Comparison of ENCODE assay signal across 9 mouse cellular contexts in the genomic region with DNA sequence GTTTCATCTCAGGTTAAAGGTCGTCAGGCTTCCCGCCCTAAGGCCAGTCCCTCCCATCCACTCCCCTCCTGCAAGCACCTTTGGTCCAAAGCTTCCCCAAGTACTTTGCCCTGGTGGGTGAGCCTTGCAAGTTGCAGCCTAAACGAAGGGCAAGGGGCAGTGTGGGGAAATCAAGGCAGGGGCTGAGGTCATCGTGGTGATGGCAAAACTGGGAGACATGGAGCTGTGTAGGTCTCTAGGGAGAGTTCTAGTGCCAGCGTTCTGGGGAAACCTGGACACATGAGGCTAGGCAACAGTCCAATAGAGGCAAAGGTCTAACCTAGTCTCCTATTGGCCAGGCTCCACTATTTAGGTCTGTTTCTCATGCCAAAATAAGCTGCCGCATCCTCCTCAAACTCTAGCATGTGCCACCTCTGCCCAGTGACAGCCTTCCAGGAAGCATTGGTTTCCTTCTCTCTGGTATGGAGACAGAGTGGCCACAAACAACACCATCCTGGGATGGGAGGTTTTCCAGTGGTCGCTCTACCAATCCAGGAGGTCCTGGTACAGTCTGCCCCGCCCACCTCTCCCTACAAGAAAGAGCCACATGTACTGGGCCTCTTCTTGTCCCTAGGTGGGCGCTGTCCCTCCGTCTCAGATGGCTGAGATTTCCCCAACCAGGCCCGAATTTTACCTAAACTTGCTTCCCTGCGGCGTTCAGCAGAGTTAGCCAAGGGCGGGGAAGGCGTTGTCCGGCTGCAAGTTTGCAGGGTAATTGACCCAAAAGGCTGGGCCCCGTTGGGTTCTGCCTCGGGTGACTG. TPM values are rescaled to one million over a fixed set of nuclear protein-coding genes. Genes with fewer than 3 reads are reported as not detected.
A peak's percentile ranks its signal among the peaks of the same experiment; 100 is the strongest.
DNase-seq lines count a peak whose midpoint lies in the region; ATAC-seq and TF ChIP-seq lines count a peak whose summit lies in the region.
"Had no signal": no experiment of that assay in that cellular context is flagged by ENCODE, and none has a peak within 500 bp of the region (broad histone marks: within the 10 kb centered on the region; RNA-seq: fewer than 3 reads in every experiment).

No protein-coding gene starts in this region.

- ATAC-seq in embryonic facial prominence, embryonic 14.5 days (ENCODE audit: low read depth) = 0 out of 2 replicates have a peak, but pooled peaks have one; percentile 41
- peak; percentile 52 for ATAC-seq in lung, postnatal 0 days
- ATAC-seq in stomach, embryonic 16.5 days (ENCODE audit: insufficient read depth, low FRiP score) = no peak

- peak overlapping the region; percentile 71 for H3K4me3 ChIP-seq in C2C12 (ENCODE audit: insufficient read depth, poor library complexity, severe bottlenecking)
- peak overlapping the region; percentile 93 for H3K4me3 ChIP-seq in embryonic facial prominence, embryonic 14.5 days (ENCODE audit: low read depth, low read length)
- peak overlapping the region; percentile 82 for H3K4me3 ChIP-seq in lung, postnatal 0 days (ENCODE audit: low read depth, low read length)
- H3K4me3 ChIP-seq in stomach, embryonic 16.5 days (replicated peaks; ENCODE audit: low read length) = peak overlapping the region; percentile 96

- no peak for TF ChIP-seq CTCF in C2C12 (IDR thresholded peaks at IDR 0.05; ENCODE audit: control insufficient read depth, insufficient read depth, insufficient read length)
- TF ChIP-seq CTCF in lung, postnatal 0 days (IDR thresholded peaks at IDR 0.05) = no peak

- no peaks in the 10 kb centered on the region; the same call in 1 of the 2 replicates for H3K4me1 ChIP-seq in embryonic facial prominence, embryonic 14.5 days (ENCODE audit: control insufficient read depth, insufficient read depth, low read length)
- H3K4me1 ChIP-seq in lung, postnatal 0 days (ENCODE audit: insufficient read depth, low read depth, low read length) = peaks cover 4% of the 10 kb centered on the region; the same call in 1 of the 2 replicates
- H3K4me1 ChIP-seq in stomach, embryonic 16.5 days (ENCODE audit: control insufficient read depth, insufficient read depth, low read length) = peaks cover 9% of the 10 kb centered on the region

- H3K36me3 ChIP-seq in C2C12 (ENCODE audit: control insufficient read depth, insufficient read depth) = peaks cover 21% of the 10 kb centered on the region
- H3K36me3 ChIP-seq in embryonic facial prominence, embryonic 14.5 days (ENCODE audit: control insufficient read depth, insufficient read depth, low read length) = no peaks in the 10 kb centered on the region
- peaks cover 6% of the 10 kb centered on the region; the same call in 1 of the 2 replicates for H3K36me3 ChIP-seq in lung, postnatal 0 days (ENCODE audit: insufficient read depth, low read length)
- no peaks in the 10 kb centered on the region for H3K36me3 ChIP-seq in stomach, embryonic 16.5 days (ENCODE audit: control insufficient read depth, insufficient read depth, low read length)

- H3K9me3 ChIP-seq in embryonic facial prominence, embryonic 14.5 days (ENCODE audit: control insufficient read depth, low read length) = peaks cover 4% of the 10 kb centered on the region
- H3K9me3 ChIP-seq in lung, postnatal 0 days (ENCODE audit: low read length) = no peaks in the 10 kb centered on the region
- H3K9me3 ChIP-seq in stomach, embryonic 16.5 days (replicated peaks; ENCODE audit: control insufficient read depth, low read length) = peaks cover 13% of the 10 kb centered on the region; the same call in 1 of the 2 replicates

- WGBS in embryonic facial prominence, embryonic 14.5 days = 22% methylated on average over 18 of the region's 18 CpGs
- WGBS in lung, postnatal 0 days = 21% methylated on average over 18 of the region's 18 CpGs
- WGBS in stomach, embryonic 16.5 days = 23% methylated on average over 18 of the region's 18 CpGs

- H3ac ChIP-seq in C2C12 (ENCODE audit: control insufficient read depth, insufficient read length, low read depth) = peak overlapping the region; percentile 64

- no peak for TF ChIP-seq EP300 in lung, postnatal 0 days (IDR thresholded peaks at IDR 0.05)

- H3K79me3 ChIP-seq in C2C12 (ENCODE audit: low read depth) = peaks cover 2% of the 10 kb centered on the region

- H3K79me2 ChIP-seq in C2C12 (ENCODE audit: control insufficient read depth, insufficient read depth) = peaks cover 11% of the 10 kb centered on the region

- H3K4me2 ChIP-seq in embryonic facial prominence, embryonic 14.5 days (ENCODE audit: low read depth, low read length) = peak overlapping the region; percentile 95
- peak overlapping the region; percentile 92 for H3K4me2 ChIP-seq in lung, postnatal 0 days (replicated peaks; ENCODE audit: low read depth, low read length)
- peak overlapping the region; percentile 78 for H3K4me2 ChIP-seq in stomach, embryonic 16.5 days (ENCODE audit: low read depth, low read length)

- peak; percentile 59 for DNase-seq in adrenal gland, postnatal 14 days
- DNase-seq in adrenal gland, adult 8-10 months = no peak
- peak; percentile 48 for DNase-seq in embryonic facial prominence, embryonic 14.5 days (ENCODE audit: low spot score)
- peak; percentile 78 for DNase-seq in kidney, adult 11 months
- peak; percentile 77 for DNase-seq in lung, postnatal 0 days (ENCODE audit: low spot score)
- no peak for DNase-seq in spleen, postnatal 36 days (ENCODE audit: low spot score in 2 of 2)

- H3K27me3 ChIP-seq in C2C12 (ENCODE audit: control insufficient read depth, insufficient read depth, insufficient read length) = no peaks in the 10 kb centered on the region
- no peaks in the 10 kb centered on the region for H3K27me3 ChIP-seq in embryonic facial prominence, embryonic 14.5 days (replicated peaks; ENCODE audit: control insufficient read depth, insufficient read depth, low read length)
- H3K27me3 ChIP-seq in lung, postnatal 0 days (replicated peaks; ENCODE audit: insufficient read depth, low read length) = no peaks in the 10 kb centered on the region
- H3K27me3 ChIP-seq in stomach, embryonic 16.5 days (ENCODE audit: control insufficient read depth, insufficient read depth, low read length) = no peaks in the 10 kb centered on the region
- H3K27me3 ChIP-seq: Patski had no signal

- H3K27ac ChIP-seq in embryonic facial prominence, embryonic 14.5 days (replicated peaks; ENCODE audit: low read depth, low read length) = no peak overlapping the region
- H3K27ac ChIP-seq in lung, postnatal 0 days (ENCODE audit: low read length) = peak overlapping the region; percentile 65; the same call in 1 of the 2 replicates
- H3K27ac ChIP-seq in stomach, embryonic 16.5 days (ENCODE audit: low read length) = no peak overlapping the region

- peak overlapping the region; percentile 79 for H3K9ac ChIP-seq in embryonic facial prominence, embryonic 14.5 days (ENCODE audit: low read depth, low read length)
- H3K9ac ChIP-seq in lung, postnatal 0 days (replicated peaks; ENCODE audit: low read depth) = peak overlapping the region; percentile 66
- peak overlapping the region; percentile 87 for H3K9ac ChIP-seq in stomach, embryonic 16.5 days (ENCODE audit: low read length)

TF ChIP-seq in C2C12, 6 proteins besides CTCF, POLR2A, EP300 and RAD21:
- no peak for TF ChIP-seq MYOG (IDR thresholded peaks at IDR 0.05; ENCODE audit: control insufficient read depth, extremely low read depth, insufficient read length)

RNA-seq across cellular contexts. Expression of a gene that starts 1.1 kb away (rescaled TPM):
- 26.8 and 45.4 TPM in 2 replicates for total RNA-seq in adrenal gland, postnatal 14 days (2021)
- total RNA-seq in adrenal gland, adult 8-10 months (2022) = 10 to 100 TPM; 33.3 to 60.0 (median 44.2) TPM
- polyA plus RNA-seq in C2C12 (2012; fragmentation: generic; extraction: Trizol) = 75.2 TPM
- polyA plus RNA-seq in embryonic facial prominence, embryonic 14.5 days (2014; fragmentation: Nextera tagmentation; extraction: Ambion mirVana) = 36.7 and 42.2 TPM in 2 replicates
- polyA plus RNA-seq in lung, postnatal 0 days (2015; fragmentation: Nextera tagmentation; extraction: Ambion mirVana) = 44.0 and 45.2 TPM in 2 replicates
- polyA plus RNA-seq in stomach, embryonic 16.5 days (2015; fragmentation: Nextera tagmentation; extraction: Ambion mirVana) = 44.1 and 46.0 TPM in 2 replicates

RNA-seq across cellular contexts. Expression of a gene that starts 35.0 kb away (rescaled TPM):
- total RNA-seq in adrenal gland, postnatal 14 days (2021) = 0.30 and 0.37 TPM in 2 replicates
- total RNA-seq in adrenal gland, adult 8-10 months (2022) = under 1 TPM in 3 of 4 experiments, not detected in 1; 0.38 to 0.77 (median 0.73) TPM
- polyA plus RNA-seq in C2C12 (2012; fragmentation: generic; extraction: Trizol) = not detected
- 0.54 and 0.90 TPM in 2 replicates for polyA plus RNA-seq in embryonic facial prominence, embryonic 14.5 days (2014; fragmentation: Nextera tagmentation; extraction: Ambion mirVana)
- 1.7 TPM in 2 replicates for polyA plus RNA-seq in lung, postnatal 0 days (2015; fragmentation: Nextera tagmentation; extraction: Ambion mirVana)
- polyA plus RNA-seq in stomach, embryonic 16.5 days (2015; fragmentation: Nextera tagmentation; extraction: Ambion mirVana) = 0.27 TPM in 1 of 2 replicates, not detected in the other

RNA-seq across cellular contexts. Expression of a gene that starts 35.1 kb away (rescaled TPM):
- 957 and 984 TPM in 2 replicates for total RNA-seq in adrenal gland, postnatal 14 days (2021)
- total RNA-seq in adrenal gland, adult 8-10 months (2022) = 100 to 1,000 TPM; 310 to 438 (median 388) TPM
- polyA plus RNA-seq in C2C12 (2012; fragmentation: generic; extraction: Trizol) = 700 TPM
- polyA plus RNA-seq in embryonic facial prominence, embryonic 14.5 days (2014; fragmentation: Nextera tagmentation; extraction: Ambion mirVana) = 481 and 483 TPM in 2 replicates
- 281 and 302 TPM in 2 replicates for polyA plus RNA-seq in lung, postnatal 0 days (2015; fragmentation: Nextera tagmentation; extraction: Ambion mirVana)
- polyA plus RNA-seq in stomach, embryonic 16.5 days (2015; fragmentation: Nextera tagmentation; extraction: Ambion mirVana) = 547 and 553 TPM in 2 replicates

Comparison
In these comparisons a context has a peak if more than half of its experiments do, and no peak if none do; other contexts are left out.
1. DNase-seq: peak in adrenal gland, postnatal 14 days (single experiment), embryonic facial prominence, embryonic 14.5 days (single experiment), kidney, adult 11 months (single experiment) and lung, postnatal 0 days (single experiment); none in adrenal gland, adult 8-10 months (single experiment) and spleen, postnatal 36 days (0 of 2).
2. Peak in every context shown above with its lines, with median percentiles within 50 percentile points of each other: H3K4me3 ChIP-seq, H3K4me2 ChIP-seq and H3K9ac ChIP-seq.